Mouse (Mus musculus) kidney, postnatal 0 days (tissue): ENCODE data around the gene Sppl2c. TPM values are rescaled to one million over a fixed set of nuclear protein-coding genes. Genes with fewer than 3 reads are reported as not detected.

Experiments used
- ATAC-seq: fragments of 200-750 bp; cut with Nextera tagmentation; replicated peaks from 2 replicates; pipeline ENCODE4 v1.8.0; 2017; ENCODE audit warnings: low read depth, moderate number of reproducible peaks, moderate TSS enrichment, moderate library complexity; ENCODE audit not compliant: low FRiP score
- DNase-seq: peaks from one replicate; pipeline ENCODE4 v3.0.0-alpha.2; 2016; ENCODE audit warnings: low spot score
- H3K27ac ChIP-seq: fragments of 300-500 bp; sonication (generic); 2 replicates; pipeline ENCODE4 v1.5.1; 2014; ENCODE audit warnings: mild to moderate bottlenecking
- H3K27me3 ChIP-seq: fragments of 300-500 bp; sonication (generic); 2 replicates; pipeline ENCODE4 v1.6.1; 2014; ENCODE audit warnings: low read length, mixed read lengths; ENCODE audit not compliant: insufficient read depth
- H3K36me3 ChIP-seq: fragments of 300-500 bp; sonication (generic); 2 replicates; pipeline ENCODE4 v1.6.1; 2014; ENCODE audit warnings: low read length, mixed read lengths; ENCODE audit not compliant: insufficient read depth
- H3K4me1 ChIP-seq: fragments of 300-500 bp; sonication (generic); replicated peaks from 2 replicates; pipeline ENCODE4 v1.6.1; 2014; ENCODE audit warnings: antibody characterized with exemption, low read length, mixed read lengths; ENCODE audit not compliant: insufficient read depth
- H3K4me2 ChIP-seq: fragments of 300-500 bp; sonication (generic); 2 replicates; pipeline ENCODE4 v1.6.1; 2014; ENCODE audit warnings: mild to moderate bottlenecking, low read length, moderate library complexity, mixed read lengths
- H3K4me3 ChIP-seq: fragments of 300-500 bp; sonication (generic); replicated peaks from 2 replicates; pipeline ENCODE4 v1.5.1; 2014; ENCODE audit warnings: low read depth, low read length
- H3K9ac ChIP-seq: fragments of 300-500 bp; sonication (generic); 2 replicates; pipeline ENCODE4 v1.6.1; 2014; ENCODE audit warnings: low read depth, low read length
- H3K9me3 ChIP-seq: fragments of 300-500 bp; sonication (generic); replicated peaks from 2 replicates; pipeline ENCODE4 v1.6.1; 2016; ENCODE audit warnings: low read length, inconsistent platforms, mixed read lengths
- CTCF ChIP-seq: IDR thresholded peaks from 2 replicates; pipeline ENCODE4 v1.5.1; 2016; ENCODE audit warnings: antibody characterized with exemption, low read depth, mild to moderate bottlenecking, moderate library complexity
- WGBS: fragments of 180-500 bp; shearing (Covaris S2); extraction: QIAGEN DNeasy Blood & Tissue Kit; methylation state at CpG from one replicate; pipeline ENCODE4 v1.1.7; 2014; 5-methylcytosine and 5-hydroxymethylcytosine counted together
- polyA plus RNA-seq: library from polyadenylated mRNA; unstranded; fragments of >200 nt; fragmentation: Nextera tagmentation; extraction: Ambion mirVana; gene quantifications from 2 replicates; pipeline ENCODE4 v1.2.1, GENCODE M21; 2015

Gene Sppl2c
- polyA plus RNA-seq, 1 experiment from 2014 or later, result not detected

- Histone ChIP-seq H3K27me3 (peaks cover 22% of the 10 kb centered on the region), H3K4me2 (no peak overlapping the region), H3K4me1 (peaks cover 15% of the 10 kb centered on the region; the same call in 1 of the 2 replicates), H3K9ac (no peak overlapping the region), H3K36me3 (no peaks in the 10 kb centered on the region), H3K9me3 (no peaks in the 10 kb centered on the region), H3K4me3 (no peak overlapping the region), H3K27ac (no peak overlapping the region)
- ATAC-seq, result no peak
- 56% methylated on average over 4 of the region's 4 CpGs for WGBS
- TF ChIP-seq CTCF, result no peak
- DNase-seq, result no peak
These were observed 43.3 kb downstream of the Sppl2c start for GRCm38 (mm10) chr11:104229391-104229790.

GRCm38 (mm10) chr11:104230066-104230778 is 44.1 kb downstream of the Sppl2c start:
- WGBS, result 10% methylated on average over 9 of the region's 9 CpGs
- TF ChIP-seq CTCF, result peak; percentile 33; the same call in 1 of the 2 replicates
- no peaks in the 10 kb centered on the region for H3K36me3 ChIP-seq
- H3K9ac ChIP-seq, result no peak overlapping the region
- peak; percentile 49 for DNase-seq
- peak overlapping the region; percentile 64 for H3K4me3 ChIP-seq
- H3K4me2 ChIP-seq, result peak overlapping the region; percentile 100
- H3K27ac ChIP-seq, result no peak overlapping the region
- no peaks in the 10 kb centered on the region for H3K9me3 ChIP-seq
- peaks cover 15% of the 10 kb centered on the region; the same call in 1 of the 2 replicates for H3K4me1 ChIP-seq
- peaks cover 22% of the 10 kb centered on the region for H3K27me3 ChIP-seq
- ATAC-seq, result no peak

- Histone ChIP-seq H3K27me3 (peaks cover 22% of the 10 kb centered on the region), H3K4me1 (peaks cover 15% of the 10 kb centered on the region; the same call in 1 of the 2 replicates), H3K9ac (peak within 1 kb of the TSS; percentile 74), H3K27ac (peak within 1 kb of the TSS; percentile 65; the same call in 1 of the 2 replicates), H3K4me2 (peak within 1 kb of the TSS; percentile 100), H3K4me3 (peak within 1 kb of the TSS; percentile 64), H3K9me3 (no peaks in the 10 kb centered on the region), H3K36me3 (no peaks in the 10 kb centered on the region)
- TF ChIP-seq CTCF, result peak; percentile 85
- WGBS, result under 1% methylated on average over 46 of the region's 94 CpGs
- DNase-seq (peak; percentile 94), ATAC-seq (peak; percentile 91)
These were observed 45.1 kb downstream of the Sppl2c start, which contains the start of gene Mapt for GRCm38 (mm10) chr11:104231041-104231911. TSS of gene Mapt (plus strand) at chr11:104231390.

GRCm38 (mm10) chr11:104232141-104233061 is 46.3 kb downstream of the Sppl2c start:
- 0 out of 2 replicates have a peak, but pooled peaks have one; percentile 1 for ATAC-seq
- H3K36me3 ChIP-seq, result no peaks in the 10 kb centered on the region
- no peaks in the 10 kb centered on the region for H3K9me3 ChIP-seq
- peak overlapping the region; percentile 64 for H3K4me3 ChIP-seq
- TF ChIP-seq CTCF, result no peak
- under 1% methylated on average over 58 of the region's 72 CpGs for WGBS
- H3K27ac ChIP-seq, result no peak overlapping the region
- H3K4me1 ChIP-seq, result peaks cover 18% of the 10 kb centered on the region; the same call in 1 of the 2 replicates
- H3K9ac ChIP-seq, result 0 out of 2 replicates have a peak overlapping the region, but pooled peaks have one; percentile 37
- peak overlapping the region; percentile 100 for H3K4me2 ChIP-seq
- no peak for DNase-seq
- H3K27me3 ChIP-seq, result peaks cover 22% of the 10 kb centered on the region

GRCm38 (mm10) chr11:104233101-104233500 is 47.0 kb downstream of the Sppl2c start:
- 0% methylated on average over 9 of the region's 10 CpGs for WGBS
- H3K9me3 ChIP-seq, result no peaks in the 10 kb centered on the region
- ATAC-seq (no peak), DNase-seq (no peak)
- peaks cover 21% of the 10 kb centered on the region; the same call in 1 of the 2 replicates for H3K4me1 ChIP-seq
- TF ChIP-seq CTCF, result no peak
- H3K4me3 ChIP-seq, result peak overlapping the region; percentile 64; the same call in 1 of the 2 replicates
- H3K27ac ChIP-seq, result no peak overlapping the region
- peaks cover 22% of the 10 kb centered on the region for H3K27me3 ChIP-seq
- no peaks in the 10 kb centered on the region for H3K36me3 ChIP-seq
- no peak overlapping the region for H3K9ac ChIP-seq
- H3K4me2 ChIP-seq, result peak overlapping the region; percentile 100
